Mouse (Mus musculus) cerebellum, postnatal 10 days (tissue): ENCODE data around the gene Pmepa1.

ENCODE experiments used
- DNase-seq, 2 experiments: peaks; one replicate each; pipeline ENCODE4 v3.0.0; 2021; ENCODE audit warnings: mixed read lengths in 2 of 2

Pmepa1 gene

GRCm38 (mm10) chr2:173275343-173276201 is 761 bp downstream of the Pmepa1 start:
- peak; percentile 57 to 67 for DNase-seq

- DNase-seq, result peak; percentile 48 to 54
These were observed 1.6 kb downstream of the Pmepa1 start for GRCm38 (mm10) chr2:173274428-173275342.

GRCm38 (mm10) chr2:173273885-173274284 is 2.4 kb downstream of the Pmepa1 start:
- no peak for DNase-seq

GRCm38 (mm10) chr2:173272354-173272900 is 3.9 kb downstream of the Pmepa1 start:
- peak in 1 of 2 experiments; percentile 14 for DNase-seq

GRCm38 (mm10) chr2:173271541-173271940 is 4.8 kb downstream of the Pmepa1 start:
- DNase-seq, result peak in 1 of 2 experiments; percentile 2

GRCm38 (mm10) chr2:173270601-173271248 is 5.6 kb downstream of the Pmepa1 start:
- peak in 1 of 2 experiments; percentile 67 for DNase-seq

- DNase-seq, result no peak
These were observed 6.1 kb downstream of the Pmepa1 start for GRCm38 (mm10) chr2:173270196-173270595.

GRCm38 (mm10) chr2:173267562-173267961 is 8.8 kb downstream of the Pmepa1 start:
- DNase-seq, result peak in 1 of 2 experiments; percentile 2

GRCm38 (mm10) chr2:173266349-173267112 is 9.8 kb downstream of the Pmepa1 start:
- peak in 1 of 2 experiments; percentile 3 for DNase-seq

- DNase-seq, result no peak
These were observed 10.7 kb downstream of the Pmepa1 start for GRCm38 (mm10) chr2:173265468-173266265.

- DNase-seq, result peak; percentile 86 to 90
These were observed 11.7 kb downstream of the Pmepa1 start for GRCm38 (mm10) chr2:173264467-173265128.

- no peak for DNase-seq
These were observed 12.6 kb downstream of the Pmepa1 start for GRCm38 (mm10) chr2:173263636-173264330.

GRCm38 (mm10) chr2:173261497-173261896 is 14.8 kb downstream of the Pmepa1 start:
- peak; percentile 81 to 90 for DNase-seq

- no peak for DNase-seq
These were observed 17.8 kb downstream of the Pmepa1 start for GRCm38 (mm10) chr2:173258459-173259091.

GRCm38 (mm10) chr2:173257610-173258009 is 18.7 kb downstream of the Pmepa1 start:
- DNase-seq, result peak; percentile 92 to 96

GRCm38 (mm10) chr2:173256552-173256949 is 19.8 kb downstream of the Pmepa1 start:
- no peak for DNase-seq

GRCm38 (mm10) chr2:173255810-173256551 is 20.4 kb downstream of the Pmepa1 start:
- peak in 1 of 2 experiments; percentile 36 for DNase-seq
